Mouse (Mus musculus) lung, postnatal 36 days (tissue): ENCODE measurements around the gene Ppp1r32.

Experiments
- DNase-seq: peaks from one replicate; pipeline ENCODE4 v3.0.0; 2022; ENCODE audit warnings: mixed read lengths

The Ppp1r32 gene

GRCm38 (mm10) chr19:10482703-10483102, at the start of gene Ppp1r32:
Gene Ppp1r32, minus strand, starts transcription at chr19:10482928.
- peak; percentile 39 for DNase-seq

GRCm38 (mm10) chr19:10530082-10530481, 47.4 kb upstream of the Ppp1r32 start:
- DNase-seq, result no peak

GRCm38 (mm10) chr19:10525910-10526309, 43.2 kb upstream of the Ppp1r32 start, which contains the start of gene Sdhaf2:
Gene Sdhaf2, minus strand, starts transcription at chr19:10526142.
- DNase-seq, result peak; percentile 59

- peak; percentile 95 for DNase-seq
These were observed 42.6 kb upstream of the Ppp1r32 start, which contains the start of gene Cpsf7 for GRCm38 (mm10) chr19:10525106-10525901. Gene Cpsf7, plus strand, starts transcription at chr19:10525266.

- no peak for DNase-seq
These were observed 42.0 kb upstream of the Ppp1r32 start for GRCm38 (mm10) chr19:10524784-10525105.

- DNase-seq, result no peak
These were observed 40.9 kb upstream of the Ppp1r32 start for GRCm38 (mm10) chr19:10523483-10524080.

GRCm38 (mm10) chr19:10521926-10522325, 39.2 kb upstream of the Ppp1r32 start:
- DNase-seq, result no peak

- peak; percentile 19 for DNase-seq
These were observed 37.6 kb upstream of the Ppp1r32 start for GRCm38 (mm10) chr19:10520355-10520754.

GRCm38 (mm10) chr19:10510759-10511330, 28.1 kb upstream of the Ppp1r32 start:
- peak; percentile 65 for DNase-seq

- peak; percentile 30 for DNase-seq
These were observed 19.8 kb upstream of the Ppp1r32 start for GRCm38 (mm10) chr19:10502571-10502970.

- no peak for DNase-seq
These were observed 17.9 kb upstream of the Ppp1r32 start for GRCm38 (mm10) chr19:10500581-10500980.

GRCm38 (mm10) chr19:10497512-10498160, 14.9 kb upstream of the Ppp1r32 start:
- no peak for DNase-seq

- no peak for DNase-seq
These were observed 14.2 kb upstream of the Ppp1r32 start for GRCm38 (mm10) chr19:10496976-10497375.

- DNase-seq, result no peak
These were observed 12.9 kb upstream of the Ppp1r32 start for GRCm38 (mm10) chr19:10495670-10496069.

GRCm38 (mm10) chr19:10486264-10486738, 3.6 kb upstream of the Ppp1r32 start:
- peak; percentile 80 for DNase-seq

- no peak for DNase-seq
These were observed 3.2 kb downstream of the Ppp1r32 start for GRCm38 (mm10) chr19:10479541-10479940.

- DNase-seq, result no peak
These were observed 8.9 kb downstream of the Ppp1r32 start for GRCm38 (mm10) chr19:10473779-10474178.

GRCm38 (mm10) chr19:10472958-10473357, 9.8 kb downstream of the Ppp1r32 start:
- DNase-seq, result no peak

GRCm38 (mm10) chr19:10469171-10469658, 13.5 kb downstream of the Ppp1r32 start:
- peak; percentile 62 for DNase-seq

- no peak for DNase-seq
These were observed 18.3 kb downstream of the Ppp1r32 start for GRCm38 (mm10) chr19:10464427-10464826.

- no peak for DNase-seq
These were observed 21.1 kb downstream of the Ppp1r32 start for GRCm38 (mm10) chr19:10461584-10461983.

- no peak for DNase-seq
These were observed 22.8 kb downstream of the Ppp1r32 start for GRCm38 (mm10) chr19:10459907-10460306.

GRCm38 (mm10) chr19:10458096-10458495, 24.6 kb downstream of the Ppp1r32 start:
- peak; percentile 85 for DNase-seq
